Mouse (Mus musculus) cerebellum, adult 9-11 months (tissue): ENCODE results near the gene Rpusd1.
"Not testable (repeated sequence)": the region's sequence is repeated elsewhere in the genome, so short reads cannot be mapped to it uniquely, and the experiment has no call there.

Source experiments
- DNase-seq: peaks from one replicate; pipeline ENCODE4 v3.0.0; 2022

The Rpusd1 gene

GRCm38 (mm10) chr17:25741471-25741870, 14.0 kb downstream of the Rpusd1 start:
- DNase-seq, result not testable (repeated sequence)

- no peak for DNase-seq
Observed at GRCm38 (mm10) chr17:25743831-25744230, 16.4 kb downstream of the Rpusd1 start.

- DNase-seq, result no peak
Observed at GRCm38 (mm10) chr17:25744311-25744710, 16.8 kb downstream of the Rpusd1 start.

- no peak for DNase-seq
Observed at GRCm38 (mm10) chr17:25748238-25748637, 20.8 kb downstream of the Rpusd1 start.

GRCm38 (mm10) chr17:25749314-25749713, 21.8 kb downstream of the Rpusd1 start:
- DNase-seq, result no peak

- DNase-seq, result no peak
Observed at GRCm38 (mm10) chr17:25751446-25751845, 24.0 kb downstream of the Rpusd1 start.

GRCm38 (mm10) chr17:25754241-25754640, 26.8 kb downstream of the Rpusd1 start, which contains the start of gene Msln:
Msln (minus strand) TSS chr17:25754378.
- DNase-seq, result no peak

GRCm38 (mm10) chr17:25755086-25755485, 27.6 kb downstream of the Rpusd1 start:
- DNase-seq, result no peak

GRCm38 (mm10) chr17:25755627-25756377, 28.3 kb downstream of the Rpusd1 start:
- DNase-seq, result no peak

- DNase-seq, result no peak
Observed at GRCm38 (mm10) chr17:25756378-25757242, 29.1 kb downstream of the Rpusd1 start.

- DNase-seq, result no peak
Observed at GRCm38 (mm10) chr17:25757691-25758090, 30.2 kb downstream of the Rpusd1 start.

GRCm38 (mm10) chr17:25760148-25760547, 32.7 kb downstream of the Rpusd1 start:
- DNase-seq, result no peak

- DNase-seq, result no peak
Observed at GRCm38 (mm10) chr17:25761561-25761970, 34.1 kb downstream of the Rpusd1 start.

GRCm38 (mm10) chr17:25762591-25762990, 35.1 kb downstream of the Rpusd1 start:
- no peak for DNase-seq

- DNase-seq, result no peak
Observed at GRCm38 (mm10) chr17:25765886-25766285, 38.4 kb downstream of the Rpusd1 start.

- no peak for DNase-seq
Observed at GRCm38 (mm10) chr17:25769331-25769730, 41.9 kb downstream of the Rpusd1 start.

- DNase-seq, result peak; percentile 97
Observed at GRCm38 (mm10) chr17:25773549-25774120, 46.2 kb downstream of the Rpusd1 start, which contains the start of gene Narfl. Narfl (plus strand) TSS chr17:25773776.

- peak; percentile 31 for DNase-seq
Observed at GRCm38 (mm10) chr17:25775318-25776062, 48.0 kb downstream of the Rpusd1 start.

GRCm38 (mm10) chr17:25777948-25778347, 50.5 kb downstream of the Rpusd1 start:
- DNase-seq, result no peak
